Mouse (Mus musculus) layer of hippocampus, postnatal 14 days (tissue): ENCODE measurements around the gene Nup85. TPM values are rescaled to one million over a fixed set of nuclear protein-coding genes. Genes with fewer than 3 reads are reported as not detected.

ENCODE experiments used
- DNase-seq, 2 experiments: peaks; one replicate each; pipeline ENCODE4 v3.0.0; 2021 to 2022; ENCODE audit warnings: low spot score in 2 of 2, mixed read lengths in 1 of 2
- total RNA-seq, 2 experiments: library from RNA; stranded (reverse); gene quantifications; 2 replicates each; pipeline ENCODE4 v1.2.3; 2021

Gene Nup85
- total RNA-seq, 2 experiments from 2014 or later = 43.4 to 47.1 TPM

- no peak for DNase-seq
These were observed 18.8 kb downstream of the Nup85 start for GRCm38 (mm10) chr11:115582913-115583606.

- no peak for DNase-seq
These were observed 20.3 kb downstream of the Nup85 start for GRCm38 (mm10) chr11:115584376-115585073.

- no peak for DNase-seq
These were observed 21.4 kb downstream of the Nup85 start for GRCm38 (mm10) chr11:115585573-115586100.

GRCm38 (mm10) chr11:115586403-115586802 is 22.2 kb downstream of the Nup85 start:
- DNase-seq = no peak

GRCm38 (mm10) chr11:115587984-115588383 is 23.8 kb downstream of the Nup85 start:
- no peak for DNase-seq

- no peak for DNase-seq
These were observed 26.4 kb downstream of the Nup85 start for GRCm38 (mm10) chr11:115590526-115591075.

GRCm38 (mm10) chr11:115595209-115595608 is 31.0 kb downstream of the Nup85 start:
- DNase-seq = no peak

GRCm38 (mm10) chr11:115598309-115598708 is 34.1 kb downstream of the Nup85 start:
- no peak for DNase-seq

GRCm38 (mm10) chr11:115599722-115600121 is 35.5 kb downstream of the Nup85 start:
- DNase-seq = no peak

GRCm38 (mm10) chr11:115600743-115601142 is 36.5 kb downstream of the Nup85 start:
- DNase-seq = no peak

- no peak for DNase-seq
These were observed 36.9 kb downstream of the Nup85 start for GRCm38 (mm10) chr11:115601174-115601573.

- DNase-seq = no peak
These were observed 38.9 kb downstream of the Nup85 start for GRCm38 (mm10) chr11:115603128-115603475.

- DNase-seq = peak; percentile 89 to 92
These were observed 39.5 kb downstream of the Nup85 start, which contains the start of the genes Mrps7 and Gga3 for GRCm38 (mm10) chr11:115603476-115604303. Mrps7 (plus strand) TSS chr11:115603925. Gga3 (minus strand) TSS chr11:115604051.

GRCm38 (mm10) chr11:115604304-115604696 is 40.1 kb downstream of the Nup85 start:
- DNase-seq = no peak

GRCm38 (mm10) chr11:115606733-115607132 is 42.5 kb downstream of the Nup85 start:
- no peak for DNase-seq

- peak; percentile 46 to 69 for DNase-seq
These were observed 44.5 kb downstream of the Nup85 start for GRCm38 (mm10) chr11:115608421-115609399.

- no peak for DNase-seq
These were observed 45.3 kb downstream of the Nup85 start for GRCm38 (mm10) chr11:115609576-115609975.

GRCm38 (mm10) chr11:115611173-115611572 is 46.9 kb downstream of the Nup85 start:
- no peak for DNase-seq

- DNase-seq = peak; percentile 57 to 71
These were observed 47.8 kb downstream of the Nup85 start for GRCm38 (mm10) chr11:115612059-115612409.
